Mouse (Mus musculus): ENCODE measurements around the gene AU022252. TPM values are rescaled to one million over a fixed set of nuclear protein-coding genes. Genes with fewer than 3 reads are reported as not detected.

AU022252 gene
- polyA plus RNA-seq, 1 experiment = 4.3 TPM

DNA sequence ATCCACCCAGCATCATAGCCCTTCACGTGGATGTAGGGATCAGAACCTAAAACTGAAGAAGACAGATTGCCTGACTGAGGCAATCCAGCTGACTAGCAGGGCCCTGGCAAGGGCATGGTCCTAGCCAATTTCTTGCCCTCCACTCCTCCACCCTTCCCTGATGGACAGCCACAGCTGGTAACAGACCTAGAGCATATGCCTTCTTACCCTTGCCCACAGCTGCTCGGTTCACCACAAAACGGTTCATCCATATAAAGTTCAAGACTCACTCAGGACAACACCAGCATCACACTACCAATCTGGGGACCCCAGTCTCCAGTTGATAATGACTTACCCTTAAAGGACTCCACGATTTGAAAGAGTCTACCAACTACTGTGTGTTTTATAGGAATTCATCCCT, 46.7 kb downstream of the AU022252 start:
- no peaks in the 10 kb centered on the region for H3K4me1 ChIP-seq (ENCODE audit: control insufficient read depth, insufficient read depth, insufficient read length, low read length)

DNA sequence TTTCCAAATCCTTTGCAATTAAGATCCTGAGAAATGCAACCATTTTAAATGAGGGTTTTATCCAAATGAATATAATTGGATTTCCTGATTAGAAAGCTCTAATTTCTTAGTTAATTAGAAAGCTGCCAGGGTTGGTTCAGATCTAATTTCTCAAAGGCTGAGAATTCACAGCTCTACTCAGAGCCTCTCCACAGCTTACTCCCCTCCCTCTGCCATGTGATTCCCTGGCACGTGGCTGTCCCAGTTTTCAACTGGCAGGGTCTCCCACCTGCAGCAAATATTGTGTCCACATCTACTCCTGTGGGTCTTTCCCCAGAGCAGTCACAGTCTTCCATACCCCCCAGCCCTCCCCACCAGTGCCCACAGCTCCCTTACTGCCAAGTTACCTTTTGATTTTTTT, 49.0 kb downstream of the AU022252 start:
- Histone ChIP-seq H3K4me1 (ENCODE audit: control insufficient read depth, insufficient read depth, insufficient read length, low read length) (no peaks in the 10 kb centered on the region), H3K27ac (replicated peaks; ENCODE audit: low read depth, low read length) (no peak overlapping the region), H3K4me3 (ENCODE audit: insufficient read depth, low read depth, low read length) (no peak overlapping the region)

More for the DNA sequence above, 46.7 kb downstream of the AU022252 start:
- no peak overlapping the region for H3K27ac ChIP-seq (replicated peaks; ENCODE audit: low read depth, low read length)
- no peak overlapping the region for H3K4me3 ChIP-seq (ENCODE audit: insufficient read depth, low read depth, low read length)

DNA sequence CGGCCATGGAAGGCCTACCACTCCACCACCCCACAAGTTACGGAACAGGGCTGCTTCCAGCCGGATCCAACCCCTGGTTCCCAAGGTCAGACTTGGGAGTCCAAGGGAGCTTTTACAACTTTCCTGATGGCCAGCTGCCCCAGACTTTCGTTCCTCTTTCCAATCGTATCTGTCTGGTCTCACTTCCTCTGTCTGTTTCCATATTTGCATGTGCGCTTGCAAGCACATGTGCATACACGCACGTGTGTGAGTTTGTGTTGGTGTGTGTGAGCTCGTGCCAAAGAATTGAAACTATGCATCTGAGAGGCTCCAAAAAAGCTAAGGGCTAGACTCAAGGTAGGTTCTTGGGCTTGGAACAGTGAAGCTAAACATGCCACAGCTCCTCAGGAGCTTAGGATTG, 51.1 kb downstream of the AU022252 start:
- Histone ChIP-seq H3K4me1 (ENCODE audit: control insufficient read depth, insufficient read depth, insufficient read length, low read length) (peaks cover 5% of the 10 kb centered on the region), H3K4me3 (ENCODE audit: insufficient read depth, low read depth, low read length) (no peak overlapping the region), H3K27ac (replicated peaks; ENCODE audit: low read depth, low read length) (no peak overlapping the region)

DNA sequence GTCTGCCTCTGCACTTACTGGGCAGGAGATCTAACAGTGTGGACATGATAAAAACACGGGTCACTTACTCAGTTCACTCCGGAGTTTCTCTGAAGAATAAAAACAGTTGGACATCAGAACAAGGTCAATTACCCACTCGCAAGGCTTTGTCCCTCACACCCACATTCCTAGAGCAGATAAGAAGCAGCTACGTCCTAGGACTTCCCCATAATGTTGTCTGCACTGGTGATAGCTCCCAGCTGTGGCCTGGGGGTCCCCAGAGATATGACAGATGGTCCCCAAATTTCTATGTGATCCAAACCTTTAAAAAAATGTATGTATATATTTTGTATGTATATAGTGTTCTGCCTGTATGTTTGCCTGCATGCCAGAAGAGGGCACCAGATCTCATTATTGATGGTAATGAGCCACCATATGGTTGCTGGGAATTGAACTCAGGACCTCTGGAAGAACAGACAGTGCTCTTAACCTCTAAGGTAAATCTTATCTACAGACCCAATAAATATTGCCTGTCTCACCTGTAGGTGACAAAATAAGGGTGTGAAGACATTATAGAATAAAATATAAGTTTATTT, 52.3 kb downstream of the AU022252 start:
- H3K27ac ChIP-seq (replicated peaks; ENCODE audit: low read depth, low read length) = no peak overlapping the region
- peaks cover 5% of the 10 kb centered on the region for H3K4me1 ChIP-seq (ENCODE audit: control insufficient read depth, insufficient read depth, insufficient read length, low read length)
- H3K4me3 ChIP-seq (ENCODE audit: insufficient read depth, low read depth, low read length) = no peak overlapping the region

DNA sequence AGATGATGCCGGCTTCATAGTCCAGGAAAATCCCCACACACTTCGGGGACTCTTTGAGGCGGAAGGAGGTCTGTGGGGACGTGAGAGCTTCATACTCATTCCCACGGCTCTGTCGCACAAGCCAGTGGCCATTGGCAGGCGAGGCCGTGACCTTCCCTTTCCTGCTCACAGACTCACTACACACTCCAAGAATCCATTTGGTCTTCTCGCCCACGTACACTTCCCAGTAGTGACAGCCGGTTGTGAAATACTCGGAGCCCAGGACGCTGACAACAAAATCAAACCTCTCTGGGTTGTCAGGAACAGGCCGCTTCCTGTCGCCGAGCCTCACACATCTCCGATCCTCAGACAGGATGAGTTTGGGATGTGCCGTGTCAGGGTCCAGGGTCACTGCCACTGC, 54.2 kb downstream of the AU022252 start:
- H3K4me3 ChIP-seq (ENCODE audit: insufficient read depth, low read depth, low read length) = no peak overlapping the region
- H3K4me1 ChIP-seq (ENCODE audit: control insufficient read depth, insufficient read depth, insufficient read length, low read length) = peaks cover 5% of the 10 kb centered on the region
- H3K27ac ChIP-seq (replicated peaks; ENCODE audit: low read depth, low read length) = peak overlapping the region; percentile 33

DNA sequence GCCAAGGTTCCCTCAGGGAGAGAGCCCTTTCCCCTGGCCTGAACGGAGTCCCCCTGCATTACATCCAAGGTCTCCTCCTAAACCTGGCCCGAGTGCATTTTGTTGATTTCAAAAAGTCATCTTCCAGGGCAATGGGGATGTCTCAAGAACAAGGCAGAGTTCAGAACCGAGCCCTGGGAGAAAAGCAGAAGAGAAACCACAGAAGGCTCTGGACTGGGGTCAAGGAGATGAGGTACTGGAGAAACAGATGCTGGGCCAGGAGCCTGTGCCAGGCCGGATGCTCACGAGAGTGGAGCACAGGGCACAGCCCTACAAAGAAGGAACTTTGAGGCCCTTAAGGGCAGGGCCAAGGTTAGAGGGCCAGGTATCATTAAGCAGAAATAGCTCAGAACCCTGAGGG, 54.8 kb downstream of the AU022252 start:
- Histone ChIP-seq H3K27ac (replicated peaks; ENCODE audit: low read depth, low read length) (peak overlapping the region; percentile 33), H3K4me3 (ENCODE audit: insufficient read depth, low read depth, low read length) (no peak overlapping the region), H3K4me1 (ENCODE audit: control insufficient read depth, insufficient read depth, insufficient read length, low read length) (peaks cover 10% of the 10 kb centered on the region)

DNA sequence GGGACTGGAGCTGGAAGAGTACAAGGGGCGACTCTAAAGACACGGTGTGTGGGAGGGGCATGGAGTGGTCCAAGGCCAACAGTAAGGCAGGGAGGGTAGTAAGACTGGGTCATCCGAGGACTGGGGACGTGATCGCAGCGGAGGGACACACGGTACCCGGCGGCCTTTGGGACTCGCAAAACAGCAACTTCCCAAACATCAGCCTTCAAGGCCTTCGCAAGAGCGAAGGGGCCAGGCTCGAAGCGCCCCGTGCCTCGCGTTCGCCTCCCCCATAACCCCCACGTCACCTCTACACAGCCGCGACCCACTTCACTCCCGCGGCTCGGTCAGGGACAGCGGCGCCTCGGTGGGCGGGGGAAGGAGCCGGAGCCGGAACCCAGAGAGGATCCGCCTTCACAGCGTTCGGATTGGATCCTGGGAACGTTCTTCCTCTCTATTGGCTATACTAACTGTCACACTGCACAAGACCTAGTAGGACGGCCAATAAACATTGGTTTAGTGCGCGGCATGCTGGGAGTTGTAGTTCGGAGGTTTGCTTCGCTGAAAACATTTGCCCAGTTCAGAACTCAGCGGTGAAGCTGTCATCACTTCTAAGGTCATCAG, 58.6 kb downstream of the AU022252 start, which contains the start of gene Zfp691:
Gene Zfp691 (minus strand): TSS at position 345 of the 603 bp plus-strand sequence.
- H3K4me3 ChIP-seq (ENCODE audit: insufficient read depth, low read depth, low read length) = peak within 1 kb of the TSS; percentile 94
- peak within 1 kb of the TSS; percentile 94 for H3K27ac ChIP-seq (replicated peaks; ENCODE audit: low read depth, low read length)
- peaks cover 10% of the 10 kb centered on the region for H3K4me1 ChIP-seq (ENCODE audit: control insufficient read depth, insufficient read depth, insufficient read length, low read length)

DNA sequence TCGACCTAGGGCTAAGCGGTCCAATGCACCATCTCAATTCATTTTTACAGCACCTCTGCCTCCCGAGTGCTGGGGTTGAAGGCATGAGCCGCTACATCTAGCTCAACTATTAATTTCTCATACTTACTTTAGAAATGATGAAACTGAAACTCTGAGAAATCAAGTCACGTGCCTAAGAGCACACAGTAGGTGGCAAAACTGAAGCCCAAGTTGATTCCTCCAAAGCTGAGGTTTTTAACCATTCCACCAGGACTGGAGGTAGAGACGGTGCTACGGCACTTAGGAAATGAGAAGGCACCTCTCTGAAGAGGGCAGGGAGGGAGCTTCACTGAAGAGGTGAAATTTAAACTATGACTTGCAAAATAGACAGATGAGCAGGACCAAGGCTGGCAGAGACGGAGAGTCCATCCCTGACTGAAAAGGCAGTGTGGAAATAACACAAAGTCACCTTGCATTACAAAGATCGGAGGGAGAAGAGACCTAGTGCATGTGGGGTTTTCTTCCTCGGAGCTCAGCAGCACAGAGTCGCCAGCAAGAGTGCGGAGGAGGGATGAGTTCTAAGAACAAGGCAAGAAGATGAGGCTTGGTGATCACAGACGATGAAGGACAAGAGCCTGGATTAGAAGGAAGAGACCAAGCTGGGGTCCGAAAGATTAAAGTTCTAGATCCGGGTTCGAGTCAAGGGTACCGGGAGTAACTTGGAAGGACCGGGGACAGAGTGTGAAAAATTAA, 59.4 kb downstream of the AU022252 start:
- Histone ChIP-seq H3K4me1 (ENCODE audit: control insufficient read depth, insufficient read depth, insufficient read length, low read length) (peaks cover 10% of the 10 kb centered on the region), H3K27ac (replicated peaks; ENCODE audit: low read depth, low read length) (peak overlapping the region; percentile 94), H3K4me3 (ENCODE audit: insufficient read depth, low read depth, low read length) (peak overlapping the region; percentile 94)

DNA sequence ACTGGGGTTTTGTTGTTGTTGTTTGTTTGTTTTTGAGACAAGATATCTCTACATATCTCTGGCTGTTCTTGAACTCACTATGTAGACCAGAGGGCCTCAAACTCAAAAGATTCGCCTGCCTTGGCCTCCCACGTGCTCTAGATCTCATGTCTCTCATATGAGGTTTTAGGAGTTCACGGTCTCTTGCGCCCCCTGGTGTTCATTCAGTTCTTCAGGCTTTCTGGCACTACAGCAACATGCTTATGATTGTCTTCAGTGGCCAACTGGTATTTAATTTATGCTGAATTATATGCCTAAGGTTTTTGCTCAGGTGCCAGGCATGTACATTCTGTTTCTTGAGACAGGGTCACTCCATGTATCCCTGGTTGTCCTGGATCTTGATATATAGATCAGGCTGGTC, 64.8 kb downstream of the AU022252 start:
- no peaks in the 10 kb centered on the region for H3K4me1 ChIP-seq (ENCODE audit: control insufficient read depth, insufficient read depth, insufficient read length, low read length)
- no peak overlapping the region for H3K4me3 ChIP-seq (ENCODE audit: insufficient read depth, low read depth, low read length)
- H3K27ac ChIP-seq (replicated peaks; ENCODE audit: low read depth, low read length) = no peak overlapping the region

DNA sequence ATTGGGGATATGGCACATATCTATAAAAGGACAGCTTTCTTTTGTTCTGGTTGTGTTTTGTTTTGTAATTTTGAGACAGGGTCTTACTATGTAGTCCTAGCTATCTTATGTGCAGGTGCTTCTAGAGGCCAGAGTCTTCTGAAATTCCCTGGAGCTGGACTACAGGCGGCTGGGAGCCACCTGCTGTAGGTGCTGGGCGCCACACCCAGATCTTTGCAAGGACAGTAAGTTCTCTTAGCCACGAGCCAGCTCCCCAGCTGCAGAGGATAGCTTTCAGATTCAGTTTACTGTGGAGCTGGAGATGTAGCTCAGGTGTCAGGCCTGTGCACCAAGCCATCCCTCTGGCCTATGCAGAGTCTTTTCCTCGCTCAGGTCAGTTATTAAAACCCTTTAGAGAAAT, 65.4 kb downstream of the AU022252 start:
- Histone ChIP-seq H3K27ac (replicated peaks; ENCODE audit: low read depth, low read length) (no peak overlapping the region), H3K4me1 (ENCODE audit: control insufficient read depth, insufficient read depth, insufficient read length, low read length) (no peaks in the 10 kb centered on the region), H3K4me3 (ENCODE audit: insufficient read depth, low read depth, low read length) (no peak overlapping the region)

DNA sequence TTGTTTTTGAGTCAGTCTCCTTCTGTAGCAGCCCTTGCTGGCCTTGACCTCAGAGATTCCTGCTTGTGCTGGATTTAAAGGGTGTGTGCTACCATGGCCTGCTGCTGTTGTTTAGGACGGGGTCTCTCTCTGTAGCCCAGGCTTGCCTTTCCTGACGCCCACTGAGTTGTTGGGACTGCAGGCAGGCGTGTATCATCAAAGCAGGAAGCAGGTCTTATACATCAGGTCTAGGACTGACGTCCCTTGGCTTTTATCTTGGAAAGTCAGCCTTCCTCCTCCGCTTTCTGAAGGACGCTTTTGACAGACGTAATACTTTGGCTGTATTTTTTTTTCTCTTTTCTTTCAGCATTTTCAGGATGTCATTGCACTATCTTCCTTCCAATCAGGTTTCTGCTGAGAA, 66.6 kb downstream of the AU022252 start:
- Histone ChIP-seq H3K4me3 (ENCODE audit: insufficient read depth, low read depth, low read length) (no peak overlapping the region), H3K4me1 (ENCODE audit: control insufficient read depth, insufficient read depth, insufficient read length, low read length) (no peaks in the 10 kb centered on the region), H3K27ac (replicated peaks; ENCODE audit: low read depth, low read length) (no peak overlapping the region)

DNA sequence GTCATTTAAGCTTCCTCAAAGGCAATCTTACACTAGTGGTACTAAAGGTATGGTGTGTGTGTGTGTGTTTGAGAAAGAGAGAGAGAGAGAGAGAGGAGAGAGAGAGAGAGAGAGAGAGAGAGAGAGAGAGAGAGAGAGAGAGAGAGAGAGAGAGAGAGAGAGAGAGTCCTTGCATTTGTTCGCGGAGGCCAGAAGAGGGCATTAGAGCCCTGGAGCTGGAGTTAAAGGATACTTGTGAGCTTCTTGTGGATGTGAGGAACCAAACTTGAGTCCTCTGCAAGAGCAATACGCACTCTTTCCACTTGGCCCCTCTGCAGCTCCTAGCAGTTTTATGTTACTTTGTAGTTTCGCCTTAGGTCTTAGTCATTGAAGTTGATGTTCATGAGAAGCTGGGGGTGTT, 69.5 kb downstream of the AU022252 start:
- Histone ChIP-seq H3K27ac (replicated peaks; ENCODE audit: low read depth, low read length) (no peak overlapping the region), H3K4me3 (ENCODE audit: insufficient read depth, low read depth, low read length) (no peak overlapping the region)

DNA sequence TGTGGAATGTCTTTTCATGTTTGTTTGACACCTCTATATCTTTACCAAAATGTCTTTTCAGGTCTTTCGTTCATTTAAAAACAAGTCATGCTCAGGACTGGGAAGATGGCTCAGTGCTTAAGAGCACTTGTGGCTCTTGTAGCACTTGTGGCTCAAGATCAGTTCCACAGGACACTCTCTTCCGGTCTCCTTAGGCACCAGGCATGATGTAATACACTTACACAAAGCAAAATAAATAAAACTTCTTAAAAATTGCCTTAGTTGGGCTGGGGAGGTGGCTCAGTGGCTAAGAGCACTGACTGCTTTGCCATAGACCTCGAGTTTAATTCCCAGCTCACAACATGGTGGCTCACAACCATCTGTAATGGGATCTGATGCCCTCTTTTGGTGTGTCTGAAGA, 71.2 kb downstream of the AU022252 start:
- Histone ChIP-seq H3K27ac (replicated peaks; ENCODE audit: low read depth, low read length) (no peak overlapping the region), H3K4me1 (ENCODE audit: control insufficient read depth, insufficient read depth, insufficient read length, low read length) (no peaks in the 10 kb centered on the region), H3K4me3 (ENCODE audit: insufficient read depth, low read depth, low read length) (no peak overlapping the region)

More for the DNA sequence above, 69.5 kb downstream of the AU022252 start:
- H3K4me1 ChIP-seq (ENCODE audit: control insufficient read depth, insufficient read depth, insufficient read length, low read length) = no peaks in the 10 kb centered on the region

DNA sequence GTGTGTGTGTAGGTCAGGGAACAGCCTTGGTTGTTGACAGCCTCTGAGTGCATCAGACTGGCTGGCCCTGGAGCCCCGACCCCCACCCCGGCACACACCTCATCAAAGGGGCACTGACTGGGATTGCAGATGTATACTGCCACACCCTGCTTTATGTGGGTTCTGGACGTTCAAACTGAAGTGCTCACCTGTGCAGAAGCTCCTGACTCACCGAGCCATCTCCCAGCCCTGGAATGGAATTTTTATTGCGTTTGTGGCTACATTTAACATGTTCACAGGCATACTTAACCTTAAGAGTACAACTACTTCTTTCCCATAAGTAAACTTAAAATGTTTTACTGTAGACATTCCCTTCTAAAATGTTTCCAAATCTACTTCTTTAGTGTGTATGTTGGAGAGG, 74.6 kb downstream of the AU022252 start:
- no peaks in the 10 kb centered on the region for H3K4me1 ChIP-seq (ENCODE audit: control insufficient read depth, insufficient read depth, insufficient read length, low read length)
- H3K4me3 ChIP-seq (ENCODE audit: insufficient read depth, low read depth, low read length) = no peak overlapping the region
- no peak overlapping the region for H3K27ac ChIP-seq (replicated peaks; ENCODE audit: low read depth, low read length)

DNA sequence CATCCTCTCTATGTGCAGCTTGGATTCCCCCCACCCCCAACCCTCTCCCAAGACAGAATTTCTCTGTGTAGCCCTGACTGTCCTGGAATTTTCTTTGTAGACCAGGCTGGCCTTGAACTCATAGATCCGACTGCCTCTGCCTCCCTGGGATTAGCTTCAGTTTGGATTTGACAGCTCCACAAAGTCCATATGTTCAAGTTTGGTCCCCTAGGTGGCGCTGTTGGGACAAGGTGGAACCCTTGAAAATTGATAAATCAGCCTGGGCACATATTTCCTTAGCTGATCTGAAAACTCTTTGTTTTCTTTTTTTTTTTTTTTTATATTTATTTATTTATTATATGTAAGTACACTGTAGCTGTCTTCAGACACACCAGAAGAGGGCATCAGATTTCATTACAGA, 75.3 kb downstream of the AU022252 start:
- Histone ChIP-seq H3K4me3 (ENCODE audit: insufficient read depth, low read depth, low read length) (no peak overlapping the region), H3K27ac (replicated peaks; ENCODE audit: low read depth, low read length) (no peak overlapping the region), H3K4me1 (ENCODE audit: control insufficient read depth, insufficient read depth, insufficient read length, low read length) (no peaks in the 10 kb centered on the region)

Data from brown adipose tissue, adult 24 weeks (tissue).